Mouse (Mus musculus) intestine, embryonic 14.5 days (tissue): Measurements from ENCODE around the gene Hist1h2aa. TPM values are rescaled to one million over a fixed set of nuclear protein-coding genes. Genes with fewer than 3 reads are reported as not detected.

ENCODE experiments used
- ATAC-seq: fragments of 200-750 bp; cut with Nextera tagmentation; replicated peaks from 2 replicates; pipeline ENCODE4 v1.8.0; 2017; ENCODE audit warnings: low read depth, moderate number of reproducible peaks, moderate TSS enrichment, moderate library complexity; ENCODE audit not compliant: low FRiP score, low TSS enrichment
- DNase-seq: peaks from one replicate; pipeline ENCODE4 v3.0.0-alpha.2; 2018; ENCODE audit warnings: low spot score
- H3K27ac ChIP-seq: fragments of 300-500 bp; sonication (generic); 2 replicates; pipeline ENCODE4 v1.5.1; 2014; ENCODE audit warnings: low read depth, mild to moderate bottlenecking, control low read depth
- H3K27me3 ChIP-seq: fragments of 300-500 bp; sonication (generic); replicated peaks from 2 replicates; pipeline ENCODE4 v1.6.1; 2014; ENCODE audit warnings: low read length, control low read depth; ENCODE audit not compliant: control insufficient read depth, insufficient read depth
- H3K36me3 ChIP-seq: fragments of 300-500 bp; sonication (generic); 2 replicates; pipeline ENCODE4 v1.6.1; 2014; ENCODE audit warnings: low read length, control low read depth; ENCODE audit not compliant: control insufficient read depth, insufficient read depth
- H3K4me1 ChIP-seq: fragments of 300-500 bp; sonication (generic); replicated peaks from 2 replicates; pipeline ENCODE4 v1.6.1; 2014; ENCODE audit warnings: low read length, control low read depth, mixed read lengths; ENCODE audit not compliant: control insufficient read depth, insufficient read depth
- H3K4me2 ChIP-seq: fragments of 300-500 bp; sonication (generic); 2 replicates; pipeline ENCODE4 v1.6.1; 2014; ENCODE audit warnings: low read length
- H3K4me3 ChIP-seq: fragments of 300-500 bp; sonication (generic); 2 replicates; pipeline ENCODE4 v1.5.1; 2014; ENCODE audit warnings: low read depth, low read length, control low read depth, mixed read lengths
- H3K9ac ChIP-seq: fragments of 300-500 bp; sonication (generic); 2 replicates; pipeline ENCODE4 v1.6.1; 2014; ENCODE audit warnings: mild to moderate bottlenecking, low read length
- H3K9me3 ChIP-seq: fragments of 300-500 bp; sonication (generic); 2 replicates; pipeline ENCODE4 v1.6.1; 2016; ENCODE audit warnings: low read length, control low read depth; ENCODE audit not compliant: control insufficient read depth
- WGBS: fragments of 180-500 bp; shearing (Covaris S2); extraction: QIAGEN DNeasy Blood & Tissue Kit; methylation state at CpG from one replicate; pipeline ENCODE4 v1.1.7; 2014; 5-methylcytosine and 5-hydroxymethylcytosine counted together
- polyA plus RNA-seq: library from polyadenylated mRNA; unstranded; fragments of >200 nt; fragmentation: Nextera tagmentation; extraction: Ambion mirVana; gene quantifications from 2 replicates; pipeline ENCODE4 v1.2.1, GENCODE M21; 2014

Hist1h2aa gene
- polyA plus RNA-seq, 1 experiment from 2014 or later = not detected

- Histone ChIP-seq H3K9ac (no peak overlapping the region), H3K4me2 (no peak overlapping the region), H3K9me3 (no peaks in the 10 kb centered on the region), H3K36me3 (no peaks in the 10 kb centered on the region), H3K27me3 (no peaks in the 10 kb centered on the region), H3K27ac (no peak overlapping the region), H3K4me3 (no peak overlapping the region), H3K4me1 (no peaks in the 10 kb centered on the region; the same call in 1 of the 2 replicates)
- WGBS = 67% methylated on average over 11 of the region's 11 CpGs
- DNase-seq (no peak), ATAC-seq (no peak)
Observed at GRCm38 (mm10) chr13:23930904-23931303, 3.4 kb upstream of the Hist1h2aa start.

DNA sequence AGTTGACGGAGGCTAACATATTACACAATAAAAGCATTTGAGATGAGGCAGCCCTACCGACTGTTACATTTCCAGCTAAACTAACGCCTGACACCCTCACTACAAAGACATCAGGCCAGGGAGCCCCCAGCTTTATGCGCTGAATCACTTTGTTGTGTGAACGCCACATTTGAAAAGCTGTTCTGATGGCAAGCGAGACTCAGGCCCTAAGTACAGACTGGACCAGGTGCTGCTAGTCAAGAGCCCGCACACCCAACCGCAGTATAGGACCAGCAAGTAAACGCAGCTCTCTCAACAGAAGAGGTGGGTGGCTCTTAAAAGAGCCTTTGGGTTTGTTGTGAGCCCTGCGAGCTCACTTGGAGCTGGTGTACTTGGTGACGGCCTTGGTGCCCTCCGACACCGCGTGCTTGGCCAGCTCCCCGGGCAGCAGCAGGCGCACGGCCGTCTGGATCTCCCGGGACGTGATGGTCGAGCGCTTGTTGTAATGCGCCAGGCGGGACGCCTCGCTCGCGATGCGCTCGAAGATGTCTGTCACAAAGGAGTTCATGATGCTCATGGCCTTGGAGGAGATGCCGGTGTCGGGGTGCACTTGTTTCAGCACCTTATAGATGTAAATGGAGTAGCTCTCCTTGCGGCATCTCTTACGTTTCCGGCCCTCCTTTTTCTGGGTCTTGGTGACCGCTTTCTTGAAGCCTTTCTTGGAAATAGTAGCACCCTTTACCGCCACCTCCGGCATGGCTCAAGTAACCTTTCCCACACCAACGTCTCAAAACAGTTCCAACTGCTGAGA, 646 bp upstream of the Hist1h2aa start, which contains the start of gene Hist1h2ba:
Hist1h2ba (minus strand) TSS at position 736 of the 790 bp plus-strand sequence.
- no peak for DNase-seq
- 90% methylated on average over 33 of the region's 39 CpGs for WGBS

DNA sequence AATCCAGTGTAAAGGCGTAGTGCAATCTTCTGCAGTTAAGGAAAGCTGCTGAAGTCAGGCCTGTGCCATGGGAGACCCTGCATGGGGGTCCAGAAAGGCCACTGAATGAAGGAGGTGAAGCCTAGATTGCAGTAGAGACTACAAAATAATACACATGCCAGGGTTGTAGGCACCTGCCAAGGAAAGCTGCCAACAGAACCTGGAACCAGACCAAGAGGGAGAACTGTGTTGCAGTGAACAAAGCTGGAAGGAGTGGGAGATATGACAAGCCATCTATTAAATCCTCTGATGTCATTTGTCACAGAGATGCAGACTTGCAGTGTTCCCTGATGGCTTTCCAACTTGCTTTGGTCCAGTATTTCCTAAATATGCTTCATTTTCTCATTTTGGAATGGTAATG, 4.4 kb downstream of the Hist1h2aa start:
- DNase-seq (no peak), ATAC-seq (no peak)
- H3K9me3 ChIP-seq = no peaks in the 10 kb centered on the region
- H3K36me3 ChIP-seq = no peaks in the 10 kb centered on the region
- no peaks in the 10 kb centered on the region for H3K4me1 ChIP-seq
- 97% methylated on average over 1 of the region's 1 CpGs for WGBS
- H3K4me3 ChIP-seq = no peak overlapping the region
- H3K27me3 ChIP-seq = no peaks in the 10 kb centered on the region
- H3K4me2 ChIP-seq = no peak overlapping the region
- no peak overlapping the region for H3K27ac ChIP-seq
- no peak overlapping the region for H3K9ac ChIP-seq

More for the DNA sequence above, 646 bp upstream of the Hist1h2aa start, which contains the start of gene Hist1h2ba:
- no peak for ATAC-seq
- Histone ChIP-seq H3K27ac (no peak within 1 kb of the TSS), H3K9ac (no peak within 1 kb of the TSS), H3K4me1 (no peaks in the 10 kb centered on the region; the same call in 1 of the 2 replicates), H3K36me3 (no peaks in the 10 kb centered on the region), H3K9me3 (no peaks in the 10 kb centered on the region), H3K4me3 (no peak within 1 kb of the TSS), H3K4me2 (no peak within 1 kb of the TSS), H3K27me3 (no peaks in the 10 kb centered on the region)

DNA sequence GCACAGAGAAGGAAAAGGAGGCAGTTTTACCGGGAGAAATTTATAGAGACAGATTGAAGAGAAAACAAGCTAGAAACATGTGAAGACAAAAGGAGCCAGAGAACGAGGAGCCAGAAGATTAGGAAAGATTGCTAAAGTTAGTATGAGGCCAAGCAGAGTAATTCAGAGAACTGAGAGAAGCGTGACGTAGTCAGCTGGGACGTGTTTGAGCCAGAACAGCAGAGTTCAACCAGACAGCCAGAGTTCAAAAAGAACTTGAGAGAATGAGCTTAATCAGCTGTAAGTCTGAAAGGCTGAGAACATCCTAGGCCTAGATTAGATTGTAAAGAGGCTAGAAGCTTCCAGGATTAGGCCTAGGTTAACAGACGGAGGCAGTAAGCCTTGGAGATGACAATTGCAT, 6.0 kb downstream of the Hist1h2aa start:
- Histone ChIP-seq H3K36me3 (no peaks in the 10 kb centered on the region), H3K9ac (no peak overlapping the region), H3K27me3 (no peaks in the 10 kb centered on the region), H3K4me2 (no peak overlapping the region), H3K4me1 (no peaks in the 10 kb centered on the region), H3K4me3 (no peak overlapping the region), H3K27ac (no peak overlapping the region), H3K9me3 (no peaks in the 10 kb centered on the region)
- ATAC-seq = no peak
- no peak for DNase-seq
- WGBS = 53% methylated on average over 6 of the region's 6 CpGs

DNA sequence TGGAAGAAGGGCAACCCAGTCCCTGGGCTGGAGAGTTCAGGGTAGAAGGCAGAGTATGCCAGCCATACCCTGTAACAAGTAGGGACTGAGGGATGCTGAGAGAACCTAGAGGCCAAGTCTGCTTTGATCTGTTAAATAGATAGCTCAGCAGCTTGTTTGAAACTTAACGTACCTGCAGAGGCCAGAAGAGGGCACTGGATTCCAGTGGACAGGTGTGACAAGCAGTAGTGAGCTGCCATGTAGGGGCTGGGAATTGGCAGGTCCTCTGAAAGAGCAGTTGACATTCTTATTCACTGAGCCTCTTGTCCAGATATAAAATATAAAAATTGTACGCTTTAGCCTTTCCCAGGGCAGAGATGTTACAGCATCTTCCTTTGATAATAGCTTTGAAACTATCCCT, 8.6 kb downstream of the Hist1h2aa start:
- DNase-seq = no peak
- H3K27ac ChIP-seq = no peak overlapping the region
- no peaks in the 10 kb centered on the region for H3K4me1 ChIP-seq
- ATAC-seq = no peak
- no peaks in the 10 kb centered on the region for H3K9me3 ChIP-seq
- no peak overlapping the region for H3K9ac ChIP-seq
- H3K27me3 ChIP-seq = no peaks in the 10 kb centered on the region
- no peak overlapping the region for H3K4me3 ChIP-seq
- no peaks in the 10 kb centered on the region for H3K36me3 ChIP-seq
- 53% methylated on average over 2 of the region's 2 CpGs for WGBS
- no peak overlapping the region for H3K4me2 ChIP-seq

- no peak overlapping the region for H3K4me2 ChIP-seq
- H3K9ac ChIP-seq = no peak overlapping the region
- no peaks in the 10 kb centered on the region for H3K4me1 ChIP-seq
- H3K27me3 ChIP-seq = no peaks in the 10 kb centered on the region
- no peak overlapping the region for H3K27ac ChIP-seq
- ATAC-seq (no peak), DNase-seq (no peak)
- H3K4me3 ChIP-seq = no peak overlapping the region
- no peaks in the 10 kb centered on the region for H3K36me3 ChIP-seq
- WGBS = 16% methylated on average over 2 of the region's 2 CpGs
- no peaks in the 10 kb centered on the region for H3K9me3 ChIP-seq
Observed at GRCm38 (mm10) chr13:23946254-23946653, 12.0 kb downstream of the Hist1h2aa start.

- Histone ChIP-seq H3K27ac (no peak overlapping the region), H3K27me3 (no peaks in the 10 kb centered on the region), H3K36me3 (no peaks in the 10 kb centered on the region), H3K9ac (no peak overlapping the region), H3K4me1 (no peaks in the 10 kb centered on the region), H3K9me3 (no peaks in the 10 kb centered on the region), H3K4me3 (no peak overlapping the region), H3K4me2 (no peak overlapping the region)
- 61% methylated on average over 14 of the region's 14 CpGs for WGBS
- DNase-seq = no peak
- ATAC-seq = no peak
Observed at GRCm38 (mm10) chr13:23949484-23950246, 15.4 kb downstream of the Hist1h2aa start.

DNA sequence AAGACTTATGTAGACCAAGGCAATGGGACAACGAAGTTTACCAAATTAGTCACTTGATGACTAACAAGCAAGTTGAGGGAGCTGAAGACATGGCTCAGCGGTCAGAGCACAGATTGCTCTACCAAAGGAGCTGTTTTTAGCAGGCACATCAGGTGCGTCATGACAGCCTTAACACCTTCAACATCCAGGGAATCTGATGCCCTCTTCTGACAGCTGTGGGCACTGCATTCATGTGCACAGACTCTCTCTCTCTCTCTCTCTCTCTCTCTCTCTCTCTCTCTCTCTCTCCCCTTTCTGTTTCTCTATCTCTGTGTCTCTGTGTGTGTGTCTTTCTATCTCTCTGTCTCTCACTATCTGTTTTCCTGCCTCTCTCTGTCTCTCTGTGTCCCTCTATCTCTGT, 16.7 kb downstream of the Hist1h2aa start:
- Histone ChIP-seq H3K4me1 (no peaks in the 10 kb centered on the region), H3K9ac (no peak overlapping the region), H3K4me3 (no peak overlapping the region), H3K27me3 (no peaks in the 10 kb centered on the region), H3K9me3 (no peaks in the 10 kb centered on the region), H3K27ac (no peak overlapping the region), H3K36me3 (no peaks in the 10 kb centered on the region), H3K4me2 (no peak overlapping the region)
- DNase-seq (no peak), ATAC-seq (no peak)
- 69% methylated on average over 3 of the region's 3 CpGs for WGBS
